Mouse (Mus musculus) forebrain, embryonic 11.5 days (tissue): ENCODE measurements around the gene Herc4. TPM values are rescaled to one million over a fixed set of nuclear protein-coding genes. Genes with fewer than 3 reads are reported as not detected.
"Not testable (repeated sequence)": the region's sequence is repeated elsewhere in the genome, so short reads cannot be mapped to it uniquely, and the experiment has no call there.

Experiments
- ATAC-seq: fragments of 200-750 bp; cut with Nextera tagmentation; replicated peaks from 2 replicates; pipeline ENCODE4 v1.8.0; 2017; ENCODE audit warnings: moderate TSS enrichment; ENCODE audit not compliant: low FRiP score
- DNase-seq: peaks from one replicate; pipeline ENCODE4 v3.0.0-alpha.2; 2017; ENCODE audit warnings: low spot score
- H3K27ac ChIP-seq: fragments of 300-500 bp; sonication (generic); 2 replicates; pipeline ENCODE4 v1.5.1; 2014; ENCODE audit warnings: low read depth, low read length
- H3K27me3 ChIP-seq: fragments of 300-500 bp; sonication (generic); 2 replicates; pipeline ENCODE4 v1.6.1; 2014; ENCODE audit warnings: mild to moderate bottlenecking, low read length, mixed read lengths; ENCODE audit not compliant: control insufficient read depth, insufficient read depth
- H3K36me3 ChIP-seq: fragments of 300-500 bp; sonication (generic); 2 replicates; pipeline ENCODE4 v1.6.1; 2014; ENCODE audit warnings: mild to moderate bottlenecking, low read length, moderate library complexity, mixed read lengths; ENCODE audit not compliant: control insufficient read depth, insufficient read depth
- H3K4me1 ChIP-seq: fragments of 300-500 bp; sonication (generic); replicated peaks from 2 replicates; pipeline ENCODE4 v1.6.1; 2014; ENCODE audit warnings: low read length, mixed read lengths; ENCODE audit not compliant: control insufficient read depth, insufficient read depth
- H3K4me2 ChIP-seq: fragments of 300-500 bp; sonication (generic); 2 replicates; pipeline ENCODE4 v1.6.1; 2014; ENCODE audit warnings: low read depth, mild to moderate bottlenecking, low read length, moderate library complexity, mixed read lengths; ENCODE audit not compliant: severe bottlenecking
- H3K4me3 ChIP-seq: fragments of 300-500 bp; sonication (generic); 2 replicates; pipeline ENCODE4 v1.5.1; 2014; ENCODE audit warnings: low read depth, low read length
- H3K9ac ChIP-seq: fragments of 300-500 bp; sonication (generic); 2 replicates; pipeline ENCODE4 v1.6.1; 2014; ENCODE audit warnings: low read length
- H3K9me3 ChIP-seq: fragments of 300-500 bp; sonication (generic); 2 replicates; pipeline ENCODE4 v1.6.1; 2016; ENCODE audit warnings: low read length, mixed read lengths; ENCODE audit not compliant: control insufficient read depth
- WGBS: fragments of 180-500 bp; shearing (Covaris S2); extraction: QIAGEN DNeasy Blood & Tissue Kit; methylation state at CpG from one replicate; pipeline ENCODE4 v1.1.7; 2014; 5-methylcytosine and 5-hydroxymethylcytosine counted together
- polyA plus RNA-seq: library from polyadenylated mRNA; unstranded; fragments of >200 nt; fragmentation: Nextera tagmentation; extraction: Ambion mirVana; gene quantifications from 2 replicates; pipeline ENCODE4 v1.2.1, GENCODE M21; 2014

The Herc4 gene
- polyA plus RNA-seq, 1 experiment from 2014 or later: 55.3 TPM

GRCm38 (mm10) chr10:63348291-63348690 lies 104.7 kb downstream of the Herc4 start:
- no peaks in the 10 kb centered on the region for H3K27me3 ChIP-seq
- no peaks in the 10 kb centered on the region for H3K9me3 ChIP-seq
- WGBS: 40% methylated on average over 3 of the region's 3 CpGs
- no peak overlapping the region for H3K9ac ChIP-seq
- ATAC-seq: no peak
- H3K36me3 ChIP-seq: no peaks in the 10 kb centered on the region
- peak; percentile 32 for DNase-seq
- H3K4me1 ChIP-seq: no peaks in the 10 kb centered on the region
- no peak overlapping the region for H3K4me3 ChIP-seq
- no peak overlapping the region for H3K27ac ChIP-seq
- no peak overlapping the region for H3K4me2 ChIP-seq

GRCm38 (mm10) chr10:63350666-63351065 lies 107.1 kb downstream of the Herc4 start:
- 87% methylated on average over 7 of the region's 7 CpGs for WGBS
- no peak overlapping the region for H3K4me3 ChIP-seq
- no peaks in the 10 kb centered on the region for H3K36me3 ChIP-seq
- ATAC-seq: no peak
- H3K4me2 ChIP-seq: no peak overlapping the region
- no peaks in the 10 kb centered on the region for H3K4me1 ChIP-seq
- no peak for DNase-seq
- H3K9ac ChIP-seq: no peak overlapping the region
- no peaks in the 10 kb centered on the region for H3K9me3 ChIP-seq
- no peaks in the 10 kb centered on the region for H3K27me3 ChIP-seq
- no peak overlapping the region for H3K27ac ChIP-seq

- not testable (repeated sequence) for H3K9ac ChIP-seq, H3K27me3 ChIP-seq, H3K27ac ChIP-seq, H3K9me3 ChIP-seq, ATAC-seq, H3K4me2 ChIP-seq, H3K4me3 ChIP-seq, H3K4me1 ChIP-seq, H3K36me3 ChIP-seq
- peak; percentile 14 for DNase-seq
- WGBS: 89% methylated on average over 7 of the region's 7 CpGs
Observed at GRCm38 (mm10) chr10:63351099-63351498, 107.5 kb downstream of the Herc4 start.

- no peak overlapping the region for H3K4me2 ChIP-seq
- no peaks in the 10 kb centered on the region for H3K9me3 ChIP-seq
- DNase-seq (no peak), ATAC-seq (no peak)
- no peaks in the 10 kb centered on the region for H3K4me1 ChIP-seq
- no peaks in the 10 kb centered on the region for H3K27me3 ChIP-seq
- H3K9ac ChIP-seq: no peak overlapping the region
- no peaks in the 10 kb centered on the region for H3K36me3 ChIP-seq
- no peak overlapping the region for H3K4me3 ChIP-seq
- WGBS: 88% methylated on average over 5 of the region's 5 CpGs
- no peak overlapping the region for H3K27ac ChIP-seq
Observed at GRCm38 (mm10) chr10:63352111-63352510, 108.5 kb downstream of the Herc4 start.

GRCm38 (mm10) chr10:63360502-63360901 lies 116.9 kb downstream of the Herc4 start:
- Histone ChIP-seq H3K36me3 (no peaks in the 10 kb centered on the region), H3K4me2 (no peak overlapping the region), H3K9ac (no peak overlapping the region), H3K4me1 (no peaks in the 10 kb centered on the region), H3K9me3 (no peaks in the 10 kb centered on the region), H3K27ac (no peak overlapping the region), H3K4me3 (no peak overlapping the region), H3K27me3 (no peaks in the 10 kb centered on the region)
- no peak for DNase-seq
- ATAC-seq: no peak
- 70% methylated on average over 1 of the region's 1 CpGs for WGBS

- no peaks in the 10 kb centered on the region for H3K9me3 ChIP-seq
- DNase-seq (no peak), ATAC-seq (no peak)
- WGBS: 62% methylated on average over 7 of the region's 7 CpGs
- H3K4me1 ChIP-seq: no peaks in the 10 kb centered on the region
- H3K36me3 ChIP-seq: no peaks in the 10 kb centered on the region
- no peak overlapping the region for H3K27ac ChIP-seq
- no peak overlapping the region for H3K4me2 ChIP-seq
- no peak overlapping the region for H3K9ac ChIP-seq
- no peaks in the 10 kb centered on the region for H3K27me3 ChIP-seq
- H3K4me3 ChIP-seq: no peak overlapping the region
Observed at GRCm38 (mm10) chr10:63365918-63366455, 122.4 kb downstream of the Herc4 start.

GRCm38 (mm10) chr10:63367386-63367785 lies 123.8 kb downstream of the Herc4 start:
- Histone ChIP-seq H3K36me3 (no peaks in the 10 kb centered on the region), H3K27me3 (no peaks in the 10 kb centered on the region), H3K9me3 (no peaks in the 10 kb centered on the region), H3K4me3 (no peak overlapping the region), H3K4me1 (no peaks in the 10 kb centered on the region), H3K4me2 (no peak overlapping the region), H3K9ac (no peak overlapping the region), H3K27ac (no peak overlapping the region)
- ATAC-seq (no peak), DNase-seq (no peak)
- 79% methylated on average over 6 of the region's 6 CpGs for WGBS

Other genes starting within 250 kb of the Herc4 start
- 161 and 170 TPM in 2 replicates for gene Hnrnph3, start 219.6 kb upstream of the Herc4 start, polyA plus RNA-seq
- 0.88 and 0.89 TPM in 2 replicates for gene Pbld2, start 219.5 kb upstream of the Herc4 start, polyA plus RNA-seq
- gene Pbld1, start 183.6 kb upstream of the Herc4 start, polyA plus RNA-seq: 1.6 and 1.8 TPM in 2 replicates
- gene Atoh7, start 144.2 kb upstream of the Herc4 start, polyA plus RNA-seq: 1.1 TPM in 2 replicates
- not detected in 2 replicates for gene Mypn, start 39.9 kb upstream of the Herc4 start, polyA plus RNA-seq
- 9.1 and 9.3 TPM in 2 replicates for gene Sirt1, start 137.9 kb downstream of the Herc4 start, polyA plus RNA-seq
- 6.4 and 8.7 TPM in 2 replicates for gene Dnajc12, start 138.6 kb downstream of the Herc4 start, polyA plus RNA-seq
- gene Gm7075, start 178.0 kb downstream of the Herc4 start, polyA plus RNA-seq: not detected in 2 replicates
- not detected in 2 replicates for gene Ctnna3, start 186.3 kb downstream of the Herc4 start, polyA plus RNA-seq